Mouse (Mus musculus) heart, embryonic 11.5 days (tissue): ENCODE results near the gene Snx1. TPM values are rescaled to one million over a fixed set of nuclear protein-coding genes. Genes with fewer than 3 reads are reported as not detected.
A peak's percentile ranks its signal among the peaks of the same experiment; 100 is the strongest.

ENCODE experiments used
- ATAC-seq: fragments of 200-750 bp; cut with Nextera tagmentation; replicated peaks from 2 replicates; pipeline ENCODE4 v1.8.0; 2017; ENCODE audit warnings: moderate library complexity; ENCODE audit not compliant: insufficient number of reproducible peaks, low FRiP score, low TSS enrichment
- H3K27ac ChIP-seq: fragments of 300-500 bp; sonication (generic); 2 replicates; pipeline ENCODE4 v1.5.1; 2014; ENCODE audit warnings: mild to moderate bottlenecking, low read depth, low read length
- H3K27me3 ChIP-seq: fragments of 300-500 bp; sonication (generic); 2 replicates; pipeline ENCODE4 v1.6.1; 2014; ENCODE audit warnings: mild to moderate bottlenecking, low read length, mixed read lengths; ENCODE audit not compliant: control insufficient read depth, insufficient read depth
- H3K36me3 ChIP-seq: fragments of 300-500 bp; sonication (generic); 2 replicates; pipeline ENCODE4 v1.6.1; 2014; ENCODE audit warnings: mild to moderate bottlenecking, low read length, moderate library complexity, mixed read lengths; ENCODE audit not compliant: control insufficient read depth, insufficient read depth
- H3K4me1 ChIP-seq: fragments of 300-500 bp; sonication (generic); 2 replicates; pipeline ENCODE4 v1.6.1; 2014; ENCODE audit warnings: low read length; ENCODE audit not compliant: control insufficient read depth, insufficient read depth
- H3K4me2 ChIP-seq: fragments of 300-500 bp; sonication (generic); 2 replicates; pipeline ENCODE4 v1.6.1; 2014; ENCODE audit warnings: mild to moderate bottlenecking, moderate library complexity
- H3K4me3 ChIP-seq: fragments of 300-500 bp; sonication (generic); 2 replicates; pipeline ENCODE4 v1.5.1; 2014; ENCODE audit warnings: low read depth, low read length
- H3K9ac ChIP-seq: fragments of 300-500 bp; sonication (generic); 2 replicates; pipeline ENCODE4 v1.6.1; 2014; ENCODE audit warnings: mild to moderate bottlenecking, low read depth, low read length, moderate library complexity
- H3K9me3 ChIP-seq: fragments of 300-500 bp; sonication (generic); replicated peaks from 2 replicates; pipeline ENCODE4 v1.6.1; 2016; ENCODE audit warnings: low read length; ENCODE audit not compliant: control insufficient read depth
- WGBS: fragments of 180-500 bp; shearing (Covaris S2); extraction: QIAGEN DNeasy Blood & Tissue Kit; methylation state at CpG from one replicate; pipeline ENCODE4 v1.1.7; 2014; ENCODE audit not compliant: insufficient replicate concordance; 5-methylcytosine and 5-hydroxymethylcytosine counted together
- polyA plus RNA-seq: library from polyadenylated mRNA; unstranded; fragments of >200 nt; fragmentation: Nextera tagmentation; extraction: Ambion mirVana; gene quantifications from 2 replicates; pipeline ENCODE4 v1.2.1, GENCODE M21; 2014

Snx1 gene
- polyA plus RNA-seq, 1 experiment from 2014 or later, result 73.5 TPM

DNA sequence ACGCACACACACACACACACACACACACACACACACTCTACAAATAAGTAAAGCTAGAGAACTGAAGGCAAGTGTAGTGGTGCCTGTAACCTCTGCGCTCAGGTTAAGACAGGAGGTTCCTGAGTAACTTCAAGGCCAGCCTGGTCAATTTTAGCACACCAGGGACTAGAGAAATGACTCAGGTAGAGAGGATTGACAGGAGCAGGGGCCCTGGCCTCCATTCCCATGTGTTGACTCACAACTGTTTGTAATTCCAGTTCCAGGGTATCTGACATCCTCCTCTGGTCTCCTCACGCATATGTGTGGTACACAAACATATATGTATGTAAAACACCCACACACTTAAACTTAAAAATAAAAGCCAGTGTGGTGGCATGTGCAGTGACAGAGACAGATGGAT is 62.9 kb downstream of the Snx1 start:
- Histone ChIP-seq H3K4me2 (no peak overlapping the region), H3K36me3 (peaks cover 33% of the 10 kb centered on the region), H3K27me3 (peaks cover 5% of the 10 kb centered on the region), H3K9ac (no peak overlapping the region), H3K4me3 (no peak overlapping the region), H3K4me1 (peaks cover 11% of the 10 kb centered on the region), H3K27ac (no peak overlapping the region), H3K9me3 (no peaks in the 10 kb centered on the region)
- no peak for ATAC-seq
- WGBS, result 95% methylated on average over 3 of the region's 3 CpGs

GRCm38 (mm10) chr9:66061656-66062055 is 64.7 kb downstream of the Snx1 start:
- 94% methylated on average over 3 of the region's 3 CpGs for WGBS
- Histone ChIP-seq H3K27ac (no peak overlapping the region), H3K27me3 (no peaks in the 10 kb centered on the region), H3K4me1 (peaks cover 11% of the 10 kb centered on the region), H3K36me3 (peaks cover 33% of the 10 kb centered on the region), H3K4me3 (peak overlapping the region; percentile 93; the same call in 1 of the 2 replicates), H3K4me2 (peak overlapping the region; percentile 78), H3K9me3 (no peaks in the 10 kb centered on the region), H3K9ac (peak overlapping the region; percentile 95)
- no peak for ATAC-seq

DNA sequence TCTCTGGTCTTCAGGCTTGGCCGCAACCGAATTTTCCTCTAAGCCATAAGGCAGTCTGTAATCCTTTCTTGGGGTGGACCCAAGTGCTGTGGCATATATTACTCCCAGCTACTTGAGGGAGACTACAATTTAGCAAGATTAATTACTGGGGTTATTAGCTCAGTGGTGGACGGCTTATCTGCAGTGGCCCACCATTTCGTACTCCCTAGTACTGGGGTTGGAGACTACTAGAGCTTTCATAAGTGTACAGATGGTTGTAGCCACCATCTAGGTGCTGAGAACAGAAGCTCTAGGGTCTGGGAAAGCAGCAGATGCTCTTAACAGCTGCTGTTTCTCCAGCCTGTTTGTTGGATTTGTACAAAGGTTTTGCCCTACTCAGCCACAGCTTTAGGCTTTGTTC is 65.4 kb downstream of the Snx1 start:
- H3K36me3 ChIP-seq, result peaks cover 26% of the 10 kb centered on the region
- no peak for ATAC-seq
- H3K9me3 ChIP-seq, result no peaks in the 10 kb centered on the region
- peak overlapping the region; percentile 95 for H3K9ac ChIP-seq
- peaks cover 11% of the 10 kb centered on the region for H3K4me1 ChIP-seq
- peak overlapping the region; percentile 93 for H3K4me3 ChIP-seq
- 0 out of 2 replicates have a peak overlapping the region, but pooled peaks have one; percentile 1 for H3K27ac ChIP-seq
- no peaks in the 10 kb centered on the region for H3K27me3 ChIP-seq
- peak overlapping the region; percentile 78 for H3K4me2 ChIP-seq
- WGBS, result 32% methylated on average over 4 of the region's 4 CpGs

DNA sequence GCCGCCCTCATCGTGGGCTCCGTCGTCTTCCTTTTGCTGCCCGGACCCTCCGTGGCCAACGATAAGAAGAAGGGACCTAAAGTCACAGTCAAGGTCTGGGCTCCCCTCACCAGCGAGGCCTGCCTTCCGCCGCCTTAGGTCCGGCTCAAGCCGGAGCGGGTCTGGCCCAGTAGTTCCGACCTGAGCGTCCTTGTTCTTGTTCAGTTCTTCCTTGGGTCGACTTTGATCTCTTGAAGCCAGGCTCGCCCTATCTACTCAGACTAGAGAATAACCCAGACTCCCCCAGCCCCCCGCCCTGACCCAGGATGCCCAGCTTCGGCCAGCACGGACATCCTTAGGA is 66.1 kb downstream of the Snx1 start:
- Histone ChIP-seq H3K36me3 (peaks cover 19% of the 10 kb centered on the region), H3K27me3 (no peaks in the 10 kb centered on the region), H3K9ac (peak overlapping the region; percentile 95), H3K4me2 (peak overlapping the region; percentile 78), H3K9me3 (no peaks in the 10 kb centered on the region), H3K27ac (peak overlapping the region; percentile 66), H3K4me3 (peak overlapping the region; percentile 93), H3K4me1 (peaks cover 11% of the 10 kb centered on the region)
- under 1% methylated on average over 20 of the region's 20 CpGs for WGBS
- ATAC-seq, result peak; percentile 58

- H3K36me3 ChIP-seq, result peaks cover 16% of the 10 kb centered on the region
- no peaks in the 10 kb centered on the region for H3K9me3 ChIP-seq
- peaks cover 11% of the 10 kb centered on the region for H3K4me1 ChIP-seq
- peak; percentile 98 for ATAC-seq
- H3K4me2 ChIP-seq, result peak within 1 kb of the TSS; percentile 78
- H3K9ac ChIP-seq, result peak within 1 kb of the TSS; percentile 95
- under 1% methylated on average over 51 of the region's 51 CpGs for WGBS
- H3K27ac ChIP-seq, result peak within 1 kb of the TSS; percentile 66
- no peaks in the 10 kb centered on the region for H3K27me3 ChIP-seq
- peak within 1 kb of the TSS; percentile 93 for H3K4me3 ChIP-seq
Observed at GRCm38 (mm10) chr9:66059583-66060307, 66.6 kb downstream of the Snx1 start, which contains the start of gene Ppib. Gene Ppib, plus strand, starts transcription at chr9:66060222.

GRCm38 (mm10) chr9:66053620-66054019 is 72.8 kb downstream of the Snx1 start:
- no peak overlapping the region for H3K27ac ChIP-seq
- no peaks in the 10 kb centered on the region for H3K27me3 ChIP-seq
- no peaks in the 10 kb centered on the region for H3K9me3 ChIP-seq
- H3K36me3 ChIP-seq, result no peaks in the 10 kb centered on the region
- H3K9ac ChIP-seq, result no peak overlapping the region
- H3K4me2 ChIP-seq, result no peak overlapping the region
- WGBS, result 34% methylated on average over 1 of the region's 1 CpGs
- no peak overlapping the region for H3K4me3 ChIP-seq
- no peaks in the 10 kb centered on the region for H3K4me1 ChIP-seq
- no peak for ATAC-seq

DNA sequence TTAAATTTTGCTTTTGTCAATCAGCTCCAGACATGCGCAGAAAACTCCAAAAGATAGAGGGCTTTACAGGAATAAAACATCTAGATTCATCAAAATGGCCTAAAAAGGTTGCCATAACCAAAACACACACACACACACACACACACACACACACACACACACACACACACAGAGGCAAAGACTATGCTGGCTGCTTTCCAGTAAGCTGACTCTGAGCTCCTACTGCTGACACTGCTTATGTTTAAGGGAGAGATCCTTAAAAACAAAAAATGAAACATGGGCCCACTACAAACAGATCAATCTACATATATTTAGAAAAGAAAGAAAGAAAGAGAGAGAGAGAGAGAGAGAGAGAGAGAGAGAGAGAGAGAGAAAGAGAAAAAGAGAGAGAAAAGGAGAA is 73.7 kb downstream of the Snx1 start:
- Histone ChIP-seq H3K4me3 (no peak overlapping the region), H3K27me3 (no peaks in the 10 kb centered on the region), H3K4me1 (no peaks in the 10 kb centered on the region), H3K9ac (no peak overlapping the region), H3K4me2 (no peak overlapping the region), H3K36me3 (no peaks in the 10 kb centered on the region), H3K27ac (no peak overlapping the region), H3K9me3 (no peaks in the 10 kb centered on the region)
- no peak for ATAC-seq
- 86% methylated on average over 1 of the region's 1 CpGs for WGBS

GRCm38 (mm10) chr9:66051493-66051892 is 74.9 kb downstream of the Snx1 start:
- Histone ChIP-seq H3K27me3 (no peaks in the 10 kb centered on the region), H3K4me2 (no peak overlapping the region), H3K4me3 (no peak overlapping the region), H3K4me1 (no peaks in the 10 kb centered on the region), H3K9ac (no peak overlapping the region), H3K36me3 (no peaks in the 10 kb centered on the region), H3K9me3 (no peaks in the 10 kb centered on the region), H3K27ac (no peak overlapping the region)
- no peak for ATAC-seq
- 58% methylated on average over 4 of the region's 4 CpGs for WGBS
